ENCODE assay signal across 8 mouse cellular contexts in the genomic region with DNA sequence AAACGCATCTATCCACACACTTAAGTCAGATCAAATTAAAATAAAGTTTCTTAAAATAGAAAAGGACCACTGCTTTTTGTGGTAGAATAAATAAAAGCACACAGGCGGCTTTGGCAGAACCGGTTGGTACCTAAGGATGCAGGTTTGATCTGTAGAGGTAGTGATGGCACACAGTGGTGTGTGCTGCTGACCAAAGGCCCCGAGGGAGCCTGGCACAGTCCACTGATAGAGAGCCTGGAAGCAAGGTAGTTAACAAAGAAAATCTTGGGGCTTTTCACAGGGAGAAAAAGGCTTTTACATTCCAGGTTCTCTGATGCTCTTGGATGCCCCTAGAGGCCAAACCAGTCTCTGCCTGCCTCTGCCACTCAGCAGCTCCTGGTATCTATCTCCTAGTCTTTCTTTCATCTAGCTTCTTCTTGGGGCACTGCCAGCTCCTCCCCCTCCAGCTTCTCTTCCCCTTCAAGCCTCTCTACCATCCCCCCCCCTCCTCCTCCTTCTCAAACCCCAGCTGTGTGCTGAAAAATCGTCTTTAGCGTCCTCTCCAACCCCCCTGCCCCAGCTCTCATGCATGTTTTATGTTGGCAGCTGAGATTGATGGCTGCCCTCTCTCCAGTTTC.
DNase-seq lines count a peak whose midpoint lies in the region; ATAC-seq and TF ChIP-seq lines count a peak whose summit lies in the region.

No protein-coding gene starts in this region.

- H3K4me2 ChIP-seq in intestine, embryonic 14.5 days (ENCODE audit: low read length), result no peak overlapping the region
- H3K4me2 ChIP-seq in intestine, embryonic 16.5 days (ENCODE audit: low read depth, low read length), result no peak overlapping the region
- H3K4me2 ChIP-seq in embryonic facial prominence, embryonic 14.5 days (ENCODE audit: low read depth, low read length), result no peak overlapping the region
- no peak overlapping the region; the same call in 1 of the 2 replicates for H3K4me2 ChIP-seq in hindbrain, embryonic 13.5 days
- H3K4me2 ChIP-seq in midbrain, embryonic 12.5 days (replicated peaks), result no peak overlapping the region

- intact Hi-C loops in left cerebral cortex, adult 2 months (cut with DNase I), result no loop called here

- no peaks in the 10 kb centered on the region for H3K36me3 ChIP-seq in intestine, embryonic 14.5 days (ENCODE audit: control insufficient read depth, insufficient read depth, low read length)
- no peaks in the 10 kb centered on the region for H3K36me3 ChIP-seq in intestine, embryonic 16.5 days (ENCODE audit: control insufficient read depth, insufficient read depth, low read length)
- no peaks in the 10 kb centered on the region for H3K36me3 ChIP-seq in embryonic facial prominence, embryonic 14.5 days (ENCODE audit: control insufficient read depth, insufficient read depth, low read length)
- no peaks in the 10 kb centered on the region for H3K36me3 ChIP-seq in hindbrain, embryonic 13.5 days
- H3K36me3 ChIP-seq in midbrain, embryonic 12.5 days, result no peaks in the 10 kb centered on the region

- TF ChIP-seq POLR2A in bone marrow macrophage, adult 2 months (IDR thresholded peaks at IDR 0.05; ENCODE audit: borderline replicate concordance, low read depth, low read length), result no peak

- DNase-seq in intestine, embryonic 14.5 days (ENCODE audit: low spot score), result peak; percentile 78
- peak; percentile 71 for DNase-seq in embryonic facial prominence, embryonic 14.5 days (ENCODE audit: low spot score)
- peak; percentile 75 to 82 for DNase-seq in left cerebral cortex, adult 2 months (ENCODE audit: extremely low spot score in 1 of 2, low spot score in 2 of 2)
- DNase-seq in thymus, adult 18-20 months, result peak; percentile 10 to 11

- H3K9me3 ChIP-seq in intestine, embryonic 14.5 days (ENCODE audit: control insufficient read depth, low read length), result no peaks in the 10 kb centered on the region
- H3K9me3 ChIP-seq in intestine, embryonic 16.5 days (ENCODE audit: control insufficient read depth, low read length), result peaks cover 4% of the 10 kb centered on the region; the same call in 1 of the 2 replicates
- no peaks in the 10 kb centered on the region for H3K9me3 ChIP-seq in embryonic facial prominence, embryonic 14.5 days (ENCODE audit: control insufficient read depth, low read length)
- H3K9me3 ChIP-seq in hindbrain, embryonic 13.5 days, result no peaks in the 10 kb centered on the region
- no peaks in the 10 kb centered on the region for H3K9me3 ChIP-seq in midbrain, embryonic 12.5 days

- no peak for ATAC-seq in intestine, embryonic 14.5 days (replicated peaks; ENCODE audit: low FRiP score, low TSS enrichment, low read depth)
- no peak for ATAC-seq in intestine, embryonic 16.5 days
- ATAC-seq in embryonic facial prominence, embryonic 14.5 days (ENCODE audit: low read depth), result peak; percentile 56; the same call in 1 of the 2 replicates
- ATAC-seq in hindbrain, embryonic 13.5 days (ENCODE audit: low FRiP score), result peak; percentile 25
- peak; percentile 51 for ATAC-seq in midbrain, embryonic 12.5 days (ENCODE audit: low FRiP score, low read depth)

- TF ChIP-seq CTCF in bone marrow macrophage, adult 2 months (IDR thresholded peaks at IDR 0.05; ENCODE audit: low read depth, low read length), result peak; percentile 54
- peak; percentile 91 for TF ChIP-seq CTCF in left cerebral cortex, adult 2 months (IDR thresholded peaks at IDR 0.05)

- H3K4me1 ChIP-seq in intestine, embryonic 14.5 days (replicated peaks; ENCODE audit: control insufficient read depth, insufficient read depth, low read length), result peaks cover 12% of the 10 kb centered on the region; the same call in 1 of the 2 replicates
- H3K4me1 ChIP-seq in intestine, embryonic 16.5 days (ENCODE audit: control insufficient read depth, insufficient read depth, low read length), result peaks cover 15% of the 10 kb centered on the region
- H3K4me1 ChIP-seq in bone marrow macrophage, adult 2 months (ENCODE audit: control insufficient read depth, insufficient read depth, low read length), result no peaks in the 10 kb centered on the region
- peaks cover 7% of the 10 kb centered on the region; the same call in 1 of the 2 replicates for H3K4me1 ChIP-seq in embryonic facial prominence, embryonic 14.5 days (ENCODE audit: control insufficient read depth, insufficient read depth, low read length)
- H3K4me1 ChIP-seq in hindbrain, embryonic 13.5 days (replicated peaks), result peaks cover 69% of the 10 kb centered on the region
- peaks cover 41% of the 10 kb centered on the region for H3K4me1 ChIP-seq in midbrain, embryonic 12.5 days

- H3K27ac ChIP-seq in intestine, embryonic 14.5 days (ENCODE audit: low read depth), result no peak overlapping the region
- H3K27ac ChIP-seq in intestine, embryonic 16.5 days (ENCODE audit: low read length), result no peak overlapping the region
- H3K27ac ChIP-seq in bone marrow macrophage, adult 2 months (ENCODE audit: insufficient read depth, low read depth, low read length), result no peak overlapping the region
- H3K27ac ChIP-seq in embryonic facial prominence, embryonic 14.5 days (replicated peaks; ENCODE audit: low read depth, low read length), result no peak overlapping the region; the same call in 1 of the 2 replicates
- H3K27ac ChIP-seq in hindbrain, embryonic 13.5 days, result peak overlapping the region; percentile 93
- no peak overlapping the region for H3K27ac ChIP-seq in left cerebral cortex, adult 2 months
- peak overlapping the region; percentile 56 for H3K27ac ChIP-seq in midbrain, embryonic 12.5 days (replicated peaks)

- H3K9ac ChIP-seq in intestine, embryonic 14.5 days (ENCODE audit: low read length), result no peak overlapping the region
- H3K9ac ChIP-seq in intestine, embryonic 16.5 days (ENCODE audit: low read depth, low read length), result no peak overlapping the region
- H3K9ac ChIP-seq in embryonic facial prominence, embryonic 14.5 days (ENCODE audit: low read depth, low read length), result no peak overlapping the region
- peak overlapping the region; percentile 64 for H3K9ac ChIP-seq in hindbrain, embryonic 13.5 days
- H3K9ac ChIP-seq in midbrain, embryonic 12.5 days (replicated peaks), result no peak overlapping the region

- WGBS in intestine, embryonic 14.5 days, result 36% methylated on average over 6 of the region's 6 CpGs
- WGBS in intestine, embryonic 16.5 days, result 34% methylated on average over 6 of the region's 6 CpGs
- WGBS in embryonic facial prominence, embryonic 14.5 days, result 34% methylated on average over 6 of the region's 6 CpGs
- 36% methylated on average over 6 of the region's 6 CpGs for WGBS in hindbrain, embryonic 13.5 days
- WGBS in midbrain, embryonic 12.5 days, result 38% methylated on average over 6 of the region's 6 CpGs

- H3K4me3 ChIP-seq in intestine, embryonic 14.5 days (ENCODE audit: low read depth, low read length), result no peak overlapping the region
- no peak overlapping the region for H3K4me3 ChIP-seq in intestine, embryonic 16.5 days (ENCODE audit: low read length)
- no peak overlapping the region for H3K4me3 ChIP-seq in bone marrow macrophage, adult 2 months (ENCODE audit: insufficient read depth, low read length)
- no peak overlapping the region for H3K4me3 ChIP-seq in embryonic facial prominence, embryonic 14.5 days (ENCODE audit: low read depth, low read length)
- no peak overlapping the region for H3K4me3 ChIP-seq in hindbrain, embryonic 13.5 days
- H3K4me3 ChIP-seq in left cerebral cortex, adult 2 months, result no peak overlapping the region
- H3K4me3 ChIP-seq in midbrain, embryonic 12.5 days, result no peak overlapping the region

- H3K27me3 ChIP-seq in intestine, embryonic 14.5 days (replicated peaks; ENCODE audit: control insufficient read depth, insufficient read depth, low read length), result no peaks in the 10 kb centered on the region
- H3K27me3 ChIP-seq in intestine, embryonic 16.5 days (replicated peaks; ENCODE audit: control insufficient read depth, insufficient read depth, low read length), result no peaks in the 10 kb centered on the region
- no peaks in the 10 kb centered on the region for H3K27me3 ChIP-seq in embryonic facial prominence, embryonic 14.5 days (replicated peaks; ENCODE audit: control insufficient read depth, insufficient read depth, low read length)
- no peaks in the 10 kb centered on the region; the same call in 1 of the 2 replicates for H3K27me3 ChIP-seq in hindbrain, embryonic 13.5 days
- H3K27me3 ChIP-seq in midbrain, embryonic 12.5 days, result peaks cover 27% of the 10 kb centered on the region

Comparison
In these comparisons a context has a peak if more than half of its experiments do, and no peak if none do; other contexts are left out.
1. ATAC-seq: peak in embryonic facial prominence, embryonic 14.5 days (single experiment), hindbrain, embryonic 13.5 days (single experiment) and midbrain, embryonic 12.5 days (single experiment); none in intestine, embryonic 14.5 days (single experiment) and intestine, embryonic 16.5 days (single experiment).
2. DNase-seq: peak in every context shown above with its lines; median percentile 78 in left cerebral cortex, adult 2 months; 78 in intestine, embryonic 14.5 days; 71 in embryonic facial prominence, embryonic 14.5 days; 10 in thymus, adult 18-20 months.
3. H3K27ac ChIP-seq: peak in hindbrain, embryonic 13.5 days (single experiment) and midbrain, embryonic 12.5 days (single experiment); none in intestine, embryonic 14.5 days (single experiment), intestine, embryonic 16.5 days (single experiment), bone marrow macrophage, adult 2 months (single experiment), embryonic facial prominence, embryonic 14.5 days (single experiment) and left cerebral cortex, adult 2 months (single experiment).